Mouse (Mus musculus): ENCODE data around the gene Ppp1r18. TPM values are rescaled to one million over a fixed set of nuclear protein-coding genes. Genes with fewer than 3 reads are reported as not detected.

Ppp1r18 gene
- polyA plus RNA-seq (2017; shearing (Covaris generic)) = 596 TPM

DNA sequence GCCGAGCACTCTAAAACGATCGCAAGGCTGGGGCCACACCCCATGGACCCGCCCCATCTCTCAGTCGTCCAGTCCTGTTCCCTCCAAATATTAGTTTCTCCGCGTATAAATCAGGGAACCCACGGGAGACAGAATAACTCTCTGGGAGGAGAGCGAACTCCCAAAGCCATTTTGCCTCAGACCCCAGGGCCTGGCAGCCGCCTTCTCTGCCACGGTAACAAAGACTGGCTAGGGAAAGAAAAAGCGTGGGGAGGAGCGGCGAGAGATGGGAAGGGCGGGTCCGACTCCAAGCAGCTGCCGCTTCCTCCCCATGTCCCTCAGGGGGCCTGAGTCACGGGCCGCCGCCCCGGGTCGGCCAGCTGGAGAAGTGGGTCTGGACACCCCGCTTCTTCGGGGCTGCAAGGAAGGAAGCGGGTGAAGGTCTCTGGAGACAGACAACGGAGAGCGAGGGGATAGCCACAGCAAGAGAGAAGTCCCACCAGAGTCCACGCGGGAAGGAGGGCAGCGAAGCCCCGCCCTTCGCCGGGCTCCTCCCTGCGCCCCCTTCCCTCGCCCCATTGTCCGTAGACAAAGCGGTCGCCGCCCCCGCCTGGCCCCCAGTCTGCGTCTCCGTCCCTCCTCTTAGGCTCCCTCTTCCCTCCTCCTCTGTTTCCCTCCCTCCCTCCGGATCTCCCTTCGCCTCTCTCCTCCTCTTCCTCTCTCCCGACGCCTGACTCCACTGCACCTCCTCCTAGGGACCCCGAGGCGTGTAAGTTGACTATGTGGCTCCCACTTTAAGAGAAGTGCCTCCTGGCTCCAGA lies at the start of gene Ppp1r18:
Gene Ppp1r18 (plus strand): TSS at position 113 of the 800 bp plus-strand sequence.

DNA sequence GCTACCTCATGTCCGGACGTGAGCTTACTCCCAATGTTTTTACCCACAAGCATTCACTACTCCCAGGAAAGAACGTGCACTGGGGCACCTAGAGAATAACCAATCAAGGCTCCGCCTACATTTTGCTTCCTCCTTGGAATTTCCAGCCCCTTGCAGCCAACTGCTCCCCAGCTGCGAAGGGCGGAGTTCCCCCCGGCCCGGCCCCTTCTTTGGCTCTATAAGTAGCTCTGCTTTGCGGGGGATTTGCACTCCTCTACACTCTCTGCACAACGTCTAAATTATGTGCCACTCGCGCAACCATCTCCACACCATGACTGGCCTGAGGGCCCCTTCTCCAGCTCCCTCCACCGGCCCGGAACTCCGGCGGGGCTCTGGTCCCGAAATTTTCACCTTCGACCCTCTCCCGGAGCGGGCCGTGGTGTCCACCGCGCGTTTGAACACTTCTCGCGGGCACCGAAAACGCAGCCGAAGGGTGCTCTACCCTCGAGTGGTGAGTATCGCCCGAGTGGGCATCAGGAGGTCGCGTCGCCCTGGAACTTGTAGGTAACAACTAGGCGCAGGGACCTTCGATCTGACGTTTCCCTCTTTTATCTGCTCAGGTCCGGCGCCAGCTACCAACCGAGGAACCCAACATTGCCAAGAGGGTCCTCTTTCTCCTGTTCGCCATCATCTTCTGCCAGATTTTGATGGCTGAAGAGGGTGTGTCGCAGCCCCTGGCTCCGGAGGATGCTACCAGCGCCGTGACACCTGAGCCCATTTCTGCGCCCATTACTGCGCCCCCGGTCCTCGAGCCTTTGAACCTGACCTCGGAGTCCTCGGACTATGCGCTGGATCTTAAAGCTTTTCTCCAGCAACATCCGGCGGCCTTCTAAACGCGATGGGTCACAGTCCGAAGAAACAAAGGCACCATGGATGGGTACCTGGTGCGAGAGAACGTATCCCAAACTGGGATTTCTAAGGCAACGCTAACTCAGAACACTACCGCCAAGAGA lies 43.7 kb upstream of the Ppp1r18 start, which contains the start of gene Ier3:
Gene Ier3 (plus strand): TSS at position 246 of the 992 bp plus-strand sequence.

DNA sequence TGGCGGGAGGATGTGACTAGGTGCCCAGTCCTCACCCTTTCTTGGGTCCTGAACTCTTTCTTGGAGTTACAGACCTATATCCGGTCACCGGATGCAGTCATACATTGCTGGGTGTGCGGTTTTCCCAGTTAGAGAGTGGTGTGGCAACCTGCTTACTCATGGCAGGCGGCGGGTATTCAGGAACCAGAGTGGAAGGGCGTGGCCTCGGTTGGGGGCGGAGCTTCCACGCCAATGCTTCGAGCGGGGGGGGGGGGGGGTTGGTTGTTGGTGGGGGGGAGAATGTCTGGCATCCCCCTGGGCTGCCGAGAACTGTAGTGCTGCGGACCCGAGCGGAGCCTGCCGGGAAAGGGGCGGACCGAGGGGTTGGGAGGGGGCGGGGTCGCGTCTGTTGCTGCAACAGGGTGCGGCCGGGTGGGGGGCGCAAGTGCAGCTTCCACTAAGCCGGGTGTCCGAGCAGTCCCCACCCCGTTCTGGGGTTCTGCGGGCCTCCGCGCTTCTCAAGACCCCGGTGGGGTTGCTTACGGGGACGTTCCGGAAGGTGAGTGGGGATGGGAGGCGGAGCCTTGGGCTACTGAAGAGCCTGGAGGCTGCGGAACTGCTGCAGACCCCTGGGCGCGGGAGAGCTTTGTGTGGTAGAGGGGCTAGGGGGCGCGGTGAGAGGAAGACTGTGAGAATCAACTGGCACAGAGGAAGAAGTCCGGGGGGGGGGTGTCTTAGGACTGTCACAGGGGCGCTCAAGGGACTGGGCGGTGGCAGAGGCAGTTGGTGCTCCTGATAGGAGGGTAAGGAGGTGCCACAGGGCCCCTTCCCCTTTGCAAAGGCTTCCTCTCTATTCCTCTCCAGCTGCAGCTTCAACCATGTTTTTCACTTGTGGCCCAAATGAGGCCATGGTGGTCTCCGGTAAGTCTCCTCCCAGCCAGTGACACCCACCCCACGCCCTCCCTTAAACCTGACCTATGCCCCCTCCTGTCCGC lies 42.1 kb upstream of the Ppp1r18 start, which contains the start of gene Flot1:
Gene Flot1 (plus strand): TSS at position 267 of the 974 bp plus-strand sequence.

DNA sequence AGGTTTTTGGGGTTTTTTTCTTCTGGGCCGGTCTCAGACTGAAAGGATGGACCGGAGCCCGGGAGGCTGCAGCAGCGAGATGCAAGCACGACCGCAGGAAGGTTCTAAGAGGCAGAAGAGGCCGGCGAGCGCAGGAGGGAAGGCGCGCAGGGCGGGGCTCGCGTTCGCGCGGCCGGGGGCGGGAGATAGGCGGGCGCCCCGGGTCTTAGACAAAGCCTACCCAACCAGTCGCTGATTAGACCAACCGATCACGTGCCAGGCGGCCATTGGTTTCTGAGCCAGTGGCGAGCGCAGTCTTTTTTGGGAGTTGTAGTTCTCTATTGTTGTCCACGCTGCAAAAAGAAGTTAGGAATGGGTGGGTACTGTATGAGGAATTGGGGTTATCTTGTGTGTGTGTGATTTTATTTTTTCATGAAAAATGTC lies 27.3 kb upstream of the Ppp1r18 start, which contains the start of gene Tubb5:
Gene Tubb5 (minus strand): TSS at position 185 of the 423 bp plus-strand sequence.

DNA sequence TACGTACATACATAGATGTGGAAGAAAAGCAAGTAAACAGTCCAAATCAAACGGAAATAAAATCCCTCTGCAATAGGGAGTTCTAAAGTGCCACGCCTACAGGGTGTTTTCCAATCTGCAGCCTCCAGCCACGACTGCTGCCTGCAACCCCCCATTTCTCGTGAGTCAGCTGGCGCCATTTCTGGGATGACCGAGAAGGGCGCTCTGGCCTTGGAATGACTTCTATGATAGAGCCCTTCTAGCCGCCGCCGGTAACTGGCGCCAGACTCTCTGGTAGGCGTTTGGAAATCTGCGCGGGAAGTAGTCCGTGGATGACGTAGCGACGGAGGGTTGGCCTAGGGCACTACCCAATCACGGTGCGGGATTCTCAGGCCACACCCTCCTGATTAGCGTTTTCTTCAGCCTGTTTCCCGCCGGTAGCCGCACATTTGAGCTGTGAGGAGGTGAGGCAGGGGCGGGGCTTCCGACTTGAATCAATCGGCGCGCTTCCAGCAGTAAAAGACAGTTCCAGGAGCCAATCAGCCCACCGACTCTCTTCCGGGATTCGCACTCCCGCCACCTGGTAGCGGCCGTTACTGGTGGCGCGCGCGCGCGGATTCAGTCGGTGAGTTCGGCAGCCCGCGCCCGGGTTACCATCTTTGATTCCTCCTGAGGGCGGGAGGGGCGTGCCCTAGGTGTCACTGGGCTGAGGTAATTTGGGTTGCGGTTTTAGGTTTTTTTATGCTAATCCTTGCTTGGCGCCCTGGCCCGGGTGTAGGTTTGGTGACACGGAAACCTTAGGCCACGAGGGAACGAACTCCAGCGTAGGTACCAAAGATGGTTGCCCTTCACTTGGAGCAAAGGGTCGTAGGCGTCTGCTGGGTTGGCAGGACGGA lies 24.1 kb upstream of the Ppp1r18 start, which contains the start of gene Mdc1:
Gene Mdc1 (plus strand): TSS at position 440 of the 875 bp plus-strand sequence.

DNA sequence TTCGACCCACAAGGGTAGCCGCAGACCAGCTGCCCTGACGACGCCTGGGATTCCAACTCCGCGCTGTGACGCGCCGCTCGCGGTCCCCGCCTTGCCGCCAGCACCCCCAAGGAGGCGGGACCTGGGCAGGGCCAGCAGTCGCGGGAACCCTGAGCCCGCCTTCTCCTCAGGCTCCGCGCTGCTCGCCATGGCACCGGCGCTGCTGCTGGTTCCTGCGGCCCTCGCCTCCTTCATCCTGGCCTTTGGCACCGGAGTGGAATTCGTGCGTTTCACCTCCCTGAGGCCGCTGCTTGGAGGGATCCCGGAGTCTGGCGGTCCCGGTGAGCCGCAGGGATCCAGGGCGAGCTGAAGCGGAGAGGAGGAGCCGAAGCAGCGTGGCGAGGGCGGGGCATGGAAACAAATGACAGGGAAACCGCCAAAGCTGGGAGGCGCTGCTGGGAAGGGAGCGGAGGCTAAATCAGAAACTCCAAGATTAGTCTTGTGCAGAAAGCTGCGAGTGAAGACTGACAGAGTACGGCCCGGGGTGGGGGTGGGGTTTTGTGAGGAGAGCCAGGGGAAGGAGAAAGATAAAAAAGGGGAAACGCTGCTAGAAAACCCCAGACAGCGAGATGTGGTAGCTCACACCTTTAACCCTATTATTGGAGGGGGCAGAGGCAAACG lies 4.1 kb upstream of the Ppp1r18 start, which contains the start of gene Nrm:
Gene Nrm (plus strand): TSS at position 121 of the 660 bp plus-strand sequence.

DNA sequence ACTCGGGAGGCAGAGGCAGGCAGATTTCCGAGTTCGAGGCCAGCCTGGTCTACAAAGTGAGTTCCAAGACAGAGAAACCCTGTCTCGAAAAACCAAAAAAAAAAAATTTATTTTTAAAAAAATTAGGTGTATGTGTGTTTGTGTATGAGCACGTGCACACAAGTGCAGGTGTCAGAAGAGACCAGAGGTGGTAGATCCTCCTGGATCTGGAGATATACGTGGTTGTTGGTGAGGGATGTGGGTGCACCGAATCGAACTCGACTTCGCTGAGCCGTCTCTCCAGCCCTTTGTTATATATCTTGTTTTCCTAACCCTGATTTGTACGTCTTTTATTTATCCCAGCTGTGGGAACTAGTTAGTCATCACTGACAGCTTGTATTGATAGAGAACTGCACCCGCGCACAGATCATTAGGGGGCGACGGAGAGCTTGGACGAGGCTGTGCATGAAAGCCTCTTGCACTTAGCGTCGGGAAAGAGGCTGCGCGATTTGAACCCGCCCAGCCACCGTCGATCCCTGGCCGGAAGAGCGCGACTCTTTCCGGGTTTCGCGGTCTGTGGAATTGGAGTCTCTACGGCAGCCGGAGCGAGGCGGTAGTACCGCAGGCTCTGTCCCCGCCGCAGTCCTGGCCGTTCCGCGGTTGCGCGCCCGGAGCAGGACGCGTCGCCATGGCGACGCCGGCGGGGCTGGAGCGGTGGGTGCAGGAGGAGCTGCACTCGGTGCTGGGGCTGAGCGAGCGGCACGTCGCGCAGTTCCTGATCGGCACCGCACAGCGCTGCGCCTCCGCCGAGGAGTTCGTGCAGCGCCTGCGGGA lies 14.1 kb downstream of the Ppp1r18 start, which contains the start of gene Dhx16:
Gene Dhx16 (plus strand): TSS at position 575 of the 813 bp plus-strand sequence.

DNA sequence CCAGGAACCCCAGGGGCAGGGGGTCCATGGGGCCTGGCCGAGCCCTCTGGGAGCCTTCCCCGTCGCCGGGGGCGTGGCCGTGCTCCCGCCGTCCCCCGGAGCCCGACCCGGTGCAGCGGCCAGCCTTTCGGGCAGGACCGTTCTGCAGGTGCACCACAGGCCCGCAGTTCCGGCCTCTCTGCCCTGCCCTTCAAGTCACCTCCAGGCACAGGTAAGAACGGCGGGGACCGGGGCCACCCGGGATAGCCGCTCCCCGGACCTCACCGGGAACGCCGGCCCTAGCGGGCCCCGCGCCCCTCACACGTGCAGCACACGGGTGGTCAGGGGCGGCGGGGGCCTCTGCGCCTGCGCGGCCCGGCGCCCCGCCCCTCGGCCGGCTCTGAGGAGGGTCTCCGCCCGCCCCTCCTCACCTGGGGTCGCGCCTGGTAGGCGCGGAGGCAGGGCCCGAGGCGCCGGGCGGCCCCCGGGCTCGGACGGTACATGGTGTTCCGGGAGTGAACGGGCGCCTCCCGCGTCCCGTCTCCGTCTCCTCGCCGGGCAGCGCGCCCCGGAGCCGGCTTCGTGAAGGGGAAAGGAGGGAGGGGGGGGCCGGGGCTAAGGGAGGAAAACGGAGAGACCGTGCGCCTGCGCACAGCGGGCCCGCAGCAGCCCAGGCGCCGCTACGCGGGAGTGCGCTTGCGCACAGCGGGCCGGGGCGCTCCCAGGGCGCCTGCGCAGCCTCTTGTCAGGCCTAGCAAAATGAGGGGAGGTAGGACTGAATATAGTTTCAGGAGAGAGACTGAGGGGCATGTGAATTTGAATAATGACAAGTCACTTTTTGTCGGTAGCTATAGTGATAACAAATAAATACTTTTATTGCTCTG lies 31.6 kb downstream of the Ppp1r18 start, which contains the start of gene 2310061I04Rik:
Gene 2310061I04Rik (minus strand): TSS at position 651 of the 863 bp plus-strand sequence.

DNA sequence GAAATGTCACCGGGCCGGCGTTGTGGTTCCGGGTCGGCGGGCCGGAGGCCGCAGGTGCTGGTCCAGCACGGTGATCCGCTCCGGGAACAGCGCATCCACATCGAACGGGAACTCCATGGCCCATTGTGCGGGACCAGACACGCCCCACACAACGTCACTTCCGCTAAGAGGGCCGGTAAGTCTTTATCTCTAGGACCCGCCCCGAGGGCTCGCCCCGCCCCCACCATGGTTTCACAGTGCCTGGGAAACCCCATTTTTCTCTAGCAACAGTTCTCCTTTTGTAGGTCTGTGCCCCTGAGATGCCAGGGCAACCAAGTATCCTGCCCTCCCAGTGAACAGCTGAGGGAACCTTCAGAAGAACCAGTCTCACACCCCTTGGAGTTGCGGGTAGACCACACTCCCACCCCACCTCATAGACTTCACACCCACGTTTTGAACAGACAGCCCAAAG lies 44.6 kb downstream of the Ppp1r18 start, which contains the start of gene Atat1:
Gene Atat1 (minus strand): TSS at position 157 of the 451 bp plus-strand sequence.

DNA sequence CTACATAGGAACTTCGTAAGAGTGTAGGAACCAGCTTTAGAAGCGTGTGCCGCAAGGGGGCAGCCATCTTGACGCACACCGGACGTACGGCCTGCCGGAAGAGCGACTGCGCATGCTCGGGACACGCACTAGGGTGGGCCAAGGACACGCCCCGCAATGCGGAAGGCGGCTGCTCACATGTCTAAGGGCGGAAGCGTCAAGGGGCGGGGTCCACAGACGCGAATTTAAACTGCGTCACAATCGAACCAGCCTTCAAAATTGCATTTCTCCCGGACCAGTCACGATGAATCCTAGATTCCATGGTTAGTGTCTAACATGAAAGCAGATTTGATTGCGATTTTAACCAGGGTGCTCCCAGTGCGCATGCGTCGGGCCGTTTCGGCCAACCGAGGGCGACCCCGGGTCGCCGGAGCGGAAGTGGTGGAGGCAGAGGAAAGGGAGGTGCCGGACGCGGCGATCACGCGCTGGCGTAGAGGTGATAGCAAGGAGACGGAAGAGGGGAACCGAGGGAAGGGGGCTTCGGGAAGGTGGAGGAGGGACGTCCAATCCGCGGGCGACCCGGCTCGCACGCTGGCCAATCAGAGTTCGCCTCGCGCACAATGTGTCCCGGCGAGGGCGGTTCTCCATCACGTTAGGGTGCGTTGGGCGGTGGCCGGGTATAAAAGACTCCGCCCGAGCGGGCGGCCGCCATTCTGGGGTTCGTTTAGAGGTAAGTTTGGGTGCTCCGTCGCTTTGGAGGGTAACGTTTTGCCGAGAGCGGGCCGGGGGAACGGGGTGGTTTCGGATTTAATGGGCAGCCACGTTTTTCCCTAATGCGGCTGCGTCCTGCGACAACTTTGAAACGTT lies 51.1 kb downstream of the Ppp1r18 start, which contains the start of the genes Mrps18b and Ppp1r10:
Gene Mrps18b (minus strand): TSS at position 93 of the 846 bp plus-strand sequence.
Gene Ppp1r10 (plus strand): TSS at position 138 of the 846 bp plus-strand sequence.

Other genes with a start within 250 kb of the Ppp1r18 start
- gene Gm9573, start 239.0 kb upstream of the Ppp1r18 start, polyA plus RNA-seq (2017; shearing (Covaris generic)) = not detected
- 0.21 TPM for gene Mucl3, start 221.9 kb upstream of the Ppp1r18 start, polyA plus RNA-seq (2017; shearing (Covaris generic))
- gene Vars2, start 198.0 kb upstream of the Ppp1r18 start, polyA plus RNA-seq (2017; shearing (Covaris generic)) = 35.4 TPM
- gene Gtf2h4, start 191.9 kb upstream of the Ppp1r18 start, polyA plus RNA-seq (2017; shearing (Covaris generic)) = 29.3 TPM
- gene Ddr1, start 161.0 kb upstream of the Ppp1r18 start, polyA plus RNA-seq (2017; shearing (Covaris generic)) = 4.8 TPM
- 0.89 TPM for gene Ier3, start 43.9 kb upstream of the Ppp1r18 start, polyA plus RNA-seq (2017; shearing (Covaris generic))
- 48.6 TPM for gene Flot1, start 42.4 kb upstream of the Ppp1r18 start, polyA plus RNA-seq (2017; shearing (Covaris generic))
- gene Tubb5, start 27.3 kb upstream of the Ppp1r18 start, polyA plus RNA-seq (2017; shearing (Covaris generic)) = 154 TPM
- gene Mdc1, start 24.1 kb upstream of the Ppp1r18 start, polyA plus RNA-seq (2017; shearing (Covaris generic)) = 17.8 TPM
- 27.3 TPM for gene Nrm, start 4.3 kb upstream of the Ppp1r18 start, polyA plus RNA-seq (2017; shearing (Covaris generic))
- gene Dhx16, start 14.2 kb downstream of the Ppp1r18 start, polyA plus RNA-seq (2017; shearing (Covaris generic)) = 28.1 TPM
- gene 2310061I04Rik, start 31.8 kb downstream of the Ppp1r18 start, polyA plus RNA-seq (2017; shearing (Covaris generic)) = 28.9 TPM
- gene Atat1, start 44.5 kb downstream of the Ppp1r18 start, polyA plus RNA-seq (2017; shearing (Covaris generic)) = 28.4 TPM
- 77.6 TPM for gene Mrps18b, start 50.8 kb downstream of the Ppp1r18 start, polyA plus RNA-seq (2017; shearing (Covaris generic))
- gene Ppp1r10, start 50.8 kb downstream of the Ppp1r18 start, polyA plus RNA-seq (2017; shearing (Covaris generic)) = 62.6 TPM
- 162 TPM for gene Abcf1, start 104.2 kb downstream of the Ppp1r18 start, polyA plus RNA-seq (2017; shearing (Covaris generic))
- gene Gnl1, start 114.3 kb downstream of the Ppp1r18 start, polyA plus RNA-seq (2017; shearing (Covaris generic)) = 16.1 TPM
- 20.4 TPM for gene Prr3, start 114.6 kb downstream of the Ppp1r18 start, polyA plus RNA-seq (2017; shearing (Covaris generic))
- gene H2-T24, start 155.0 kb downstream of the Ppp1r18 start, polyA plus RNA-seq (2017; shearing (Covaris generic)) = 27.0 TPM
- 848 TPM for gene H2-T23, start 167.3 kb downstream of the Ppp1r18 start, polyA plus RNA-seq (2017; shearing (Covaris generic))
- 263 TPM for gene H2-T22, start 177.2 kb downstream of the Ppp1r18 start, polyA plus RNA-seq (2017; shearing (Covaris generic))
- gene Gm6034, start 177.4 kb downstream of the Ppp1r18 start, polyA plus RNA-seq (2017; shearing (Covaris generic)) = 0.56 TPM
- not detected for gene Gm11127, start 192.8 kb downstream of the Ppp1r18 start, polyA plus RNA-seq (2017; shearing (Covaris generic))